In genomic region chr1:92911721-92912138, GRCm38 (mm10) we compare ENCODE assay signal across 8 mouse cellular contexts. TPM values are rescaled to one million over a fixed set of nuclear protein-coding genes. Genes with fewer than 3 reads are reported as not detected.
DNase-seq lines count a peak whose midpoint lies in the region; ATAC-seq and TF ChIP-seq lines count a peak whose summit lies in the region.

No protein-coding gene starts in this region.

- TF ChIP-seq CTCF in kidney, adult 2 months (conservative IDR thresholded peaks at IDR 0.05; ENCODE audit: insufficient read depth, insufficient read length, low read depth, low read length): no peak
- TF ChIP-seq CTCF in liver, postnatal 0 days (IDR thresholded peaks at IDR 0.05; ENCODE audit: low read depth): no peak

- peak overlapping the region; percentile 49; the same call in 1 of the 2 replicates for H3K27ac ChIP-seq in kidney, adult 2 months (ENCODE audit: insufficient read depth, low read depth, low read length)
- H3K27ac ChIP-seq in ES-E14 (ENCODE audit: insufficient read depth, low read depth, low read length, poor library complexity, severe bottlenecking): no peak overlapping the region
- peak overlapping the region; percentile 94 for H3K27ac ChIP-seq in forebrain, embryonic 15.5 days (replicated peaks)
- H3K27ac ChIP-seq in liver, postnatal 0 days (ENCODE audit: low read depth): peak overlapping the region; percentile 95

- in situ Hi-C loops in ES-E14 (cut with MboI; ENCODE audit: low sequenced_read_pairs in 2 of 2, unreplicated experiment in 2 of 2): no loop called here

- peak; percentile 42 for DNase-seq in kidney, adult 2 months
- DNase-seq in kidney, adult 9 months: no peak
- DNase-seq in ES-E14 (ENCODE audit: low read depth, low spot score): no peak
- DNase-seq in liver, postnatal 0 days: peak; percentile 52
- no peak for DNase-seq in ovary, postnatal 10 days (ENCODE audit: low spot score)
- no peak for DNase-seq in gastrocnemius, adult 18-20 months (ENCODE audit: low spot score)

- WGBS in kidney, adult 2 months: 18% methylated on average over 8 of the region's 8 CpGs
- 42% methylated on average over 8 of the region's 8 CpGs for WGBS in forebrain, embryonic 15.5 days
- 26% methylated on average over 8 of the region's 8 CpGs for WGBS in liver, postnatal 0 days (ENCODE audit: insufficient replicate concordance)

- H3K4me1 ChIP-seq in kidney, adult 2 months (ENCODE audit: control insufficient read depth, insufficient read depth, low read length): peaks cover 26% of the 10 kb centered on the region
- peaks cover 0 to 10% of the 10 kb centered on the region in 2 experiments; a peak in 1 of 4 replicates for H3K4me1 ChIP-seq in ES-E14 (ENCODE audit: control insufficient read depth in 2 of 2, insufficient read depth in 2 of 2, low read length in 2 of 2, poor library complexity in 1 of 2)
- H3K4me1 ChIP-seq in forebrain, embryonic 15.5 days: peaks cover 46% of the 10 kb centered on the region
- peaks cover 39% of the 10 kb centered on the region for H3K4me1 ChIP-seq in liver, postnatal 0 days (ENCODE audit: insufficient read depth)

- no peaks in the 10 kb centered on the region for H3K9me3 ChIP-seq in ES-E14 (ENCODE audit: control insufficient read depth, insufficient read depth, low read depth, low read length)
- H3K9me3 ChIP-seq in forebrain, embryonic 15.5 days: no peaks in the 10 kb centered on the region
- no peaks in the 10 kb centered on the region for H3K9me3 ChIP-seq in liver, postnatal 0 days (ENCODE audit: low read length)

- no peak for TF ChIP-seq POLR2A in kidney, adult 2 months (IDR thresholded peaks at IDR 0.05; ENCODE audit: low read depth, low read length)

- H3K4me3 ChIP-seq in kidney, adult 2 months (ENCODE audit: insufficient read depth, low read depth, low read length): peak overlapping the region; percentile 47
- peak overlapping the region; percentile 70 to 73; a peak in 3 of 4 replicates for H3K4me3 ChIP-seq in ES-E14 (ENCODE audit: insufficient read depth in 1 of 2, low read depth in 1 of 2, low read length in 2 of 2, poor library complexity in 1 of 2, severe bottlenecking in 1 of 2)
- H3K4me3 ChIP-seq in forebrain, embryonic 15.5 days: peak overlapping the region; percentile 86
- H3K4me3 ChIP-seq in liver, postnatal 0 days (ENCODE audit: low read depth, low read length): peak overlapping the region; percentile 84

- H3K36me3 ChIP-seq in kidney, adult 2 months (ENCODE audit: control insufficient read depth, insufficient read depth, low read length): no peaks in the 10 kb centered on the region
- peaks cover 8% of the 10 kb centered on the region; the same call in 1 of the 2 replicates for H3K36me3 ChIP-seq in ES-E14 (ENCODE audit: control insufficient read depth, insufficient read depth, low read length, poor library complexity, severe bottlenecking)
- H3K36me3 ChIP-seq in forebrain, embryonic 15.5 days: peaks cover 21% of the 10 kb centered on the region
- peaks cover 24% of the 10 kb centered on the region for H3K36me3 ChIP-seq in liver, postnatal 0 days (replicated peaks; ENCODE audit: insufficient read depth, low read length)

- ATAC-seq in forebrain, embryonic 15.5 days (replicated peaks): no peak
- ATAC-seq in liver, postnatal 0 days: no peak
- ATAC-seq in cerebellum, adult (ENCODE audit: insufficient number of reproducible peaks, low FRiP score, low TSS enrichment): no peak

- H3K27me3 ChIP-seq in kidney, adult 2 months (replicated peaks; ENCODE audit: control insufficient read depth, insufficient read depth, low read length): no peaks in the 10 kb centered on the region
- no peaks in the 10 kb centered on the region for H3K27me3 ChIP-seq in forebrain, embryonic 15.5 days
- H3K27me3 ChIP-seq in liver, postnatal 0 days (ENCODE audit: insufficient read depth, low read length): no peaks in the 10 kb centered on the region

- H3K4me2 ChIP-seq in forebrain, embryonic 15.5 days (replicated peaks): peak overlapping the region; percentile 77
- H3K4me2 ChIP-seq in liver, postnatal 0 days (ENCODE audit: low read depth, low read length): peak overlapping the region; percentile 92

- TF ChIP-seq EP300 in liver, postnatal 0 days (IDR thresholded peaks at IDR 0.05; ENCODE audit: low read depth): no peak

- H3K9ac ChIP-seq in ES-E14 (ENCODE audit: insufficient read depth, low read depth, low read length, poor library complexity, severe bottlenecking): no peak overlapping the region
- H3K9ac ChIP-seq in forebrain, embryonic 15.5 days (replicated peaks): peak overlapping the region; percentile 93
- H3K9ac ChIP-seq in liver, postnatal 0 days (replicated peaks): peak overlapping the region; percentile 89

TF ChIP-seq in ES-E14, 5 proteins besides CTCF, POLR2A, EP300 and RAD21:
- TF ChIP-seq ZNF384 (IDR thresholded peaks at IDR 0.05; ENCODE audit: low read depth, low read length) (no peak), CHD2 (IDR thresholded peaks at IDR 0.05; ENCODE audit: low read depth, low read length) (no peak), HCFC1 (IDR thresholded peaks at IDR 0.05; ENCODE audit: borderline replicate concordance, insufficient read depth, low read length) (no peak), ZC3H11A (IDR thresholded peaks at IDR 0.05; ENCODE audit: borderline replicate concordance, low read depth, low read length) (no peak), MAFK (IDR thresholded peaks at IDR 0.05; ENCODE audit: insufficient read depth, low read depth, low read length) (no peak)

RNA-seq across cellular contexts. Expression of gene Rnpepl1, which starts 1.1 kb away (rescaled TPM):
- polyA plus RNA-seq in kidney, adult 2 months (2012; rRNA removed): 161 and 199 TPM in 2 replicates
- 15.8 and 20.2 TPM in 2 replicates for total RNA-seq in ES-E14 (2012; rRNA removed)
- 31.1 and 33.6 TPM in 2 replicates for polyA plus RNA-seq in forebrain, embryonic 15.5 days (2015; fragmentation: Nextera tagmentation; extraction: Ambion mirVana)
- 16.1 and 16.2 TPM in 2 replicates for polyA plus RNA-seq in liver, postnatal 0 days (2015; fragmentation: Nextera tagmentation; extraction: Ambion mirVana)
- total RNA-seq in gastrocnemius, adult 18-20 months (2021): 10 to 100 TPM; 60.5 to 67.5 TPM

RNA-seq across cellular contexts. Expression of gene Dusp28, which starts 4.9 kb away (rescaled TPM):
- polyA plus RNA-seq in kidney, adult 2 months (2012; rRNA removed): 36.6 and 42.6 TPM in 2 replicates
- 4.8 and 6.0 TPM in 2 replicates for total RNA-seq in ES-E14 (2012; rRNA removed)
- 12.8 and 15.1 TPM in 2 replicates for polyA plus RNA-seq in forebrain, embryonic 15.5 days (2015; fragmentation: Nextera tagmentation; extraction: Ambion mirVana)
- 17.4 and 20.2 TPM in 2 replicates for polyA plus RNA-seq in liver, postnatal 0 days (2015; fragmentation: Nextera tagmentation; extraction: Ambion mirVana)
- 10 to 100 TPM; 23.1 to 24.5 TPM for total RNA-seq in gastrocnemius, adult 18-20 months (2021)

RNA-seq across cellular contexts. Expression of gene Ankmy1, which starts 9.0 kb away (rescaled TPM):
- polyA plus RNA-seq in kidney, adult 2 months (2012; rRNA removed): 0.65 and 0.75 TPM in 2 replicates
- 0.71 and 1.6 TPM in 2 replicates for total RNA-seq in ES-E14 (2012; rRNA removed)
- polyA plus RNA-seq in forebrain, embryonic 15.5 days (2015; fragmentation: Nextera tagmentation; extraction: Ambion mirVana): 0.93 and 1.1 TPM in 2 replicates
- polyA plus RNA-seq in liver, postnatal 0 days (2015; fragmentation: Nextera tagmentation; extraction: Ambion mirVana): 0.05 TPM in 1 of 2 replicates, not detected in the other
- total RNA-seq in gastrocnemius, adult 18-20 months (2021): under 1 TPM in 1 of 2 experiments, not detected in 1; 0.14 TPM

RNA-seq across cellular contexts. Expression of gene Capn10, which starts 22.4 kb away (rescaled TPM):
- 38.9 and 46.2 TPM in 2 replicates for polyA plus RNA-seq in kidney, adult 2 months (2012; rRNA removed)
- 32.6 and 47.8 TPM in 2 replicates for total RNA-seq in ES-E14 (2012; rRNA removed)
- polyA plus RNA-seq in forebrain, embryonic 15.5 days (2015; fragmentation: Nextera tagmentation; extraction: Ambion mirVana): 60.9 and 67.5 TPM in 2 replicates
- polyA plus RNA-seq in liver, postnatal 0 days (2015; fragmentation: Nextera tagmentation; extraction: Ambion mirVana): 25.6 and 25.8 TPM in 2 replicates
- total RNA-seq in gastrocnemius, adult 18-20 months (2021): 1 to 10 TPM; 4.0 to 5.2 TPM

RNA-seq across cellular contexts. Expression of gene Gpr35, which starts 38.9 kb away (rescaled TPM):
- polyA plus RNA-seq in kidney, adult 2 months (2012; rRNA removed): 1.3 and 1.9 TPM in 2 replicates
- total RNA-seq in ES-E14 (2012; rRNA removed): 0.22 and 0.42 TPM in 2 replicates
- polyA plus RNA-seq in forebrain, embryonic 15.5 days (2015; fragmentation: Nextera tagmentation; extraction: Ambion mirVana): 0.36 and 0.46 TPM in 2 replicates
- polyA plus RNA-seq in liver, postnatal 0 days (2015; fragmentation: Nextera tagmentation; extraction: Ambion mirVana): 1.1 and 1.4 TPM in 2 replicates
- under 1 TPM; 0.07 to 0.11 TPM for total RNA-seq in gastrocnemius, adult 18-20 months (2021)

Comparison
In these comparisons a context has a peak if more than half of its experiments do, and no peak if none do; other contexts are left out.
1. DNase-seq: peak in kidney, adult 2 months (single experiment) and liver, postnatal 0 days (single experiment); none in kidney, adult 9 months (single experiment), ES-E14 (single experiment), ovary, postnatal 10 days (single experiment) and gastrocnemius, adult 18-20 months (single experiment).
2. Peak in every context shown above with its lines, with median percentiles within 50 percentile points of each other: H3K4me3 ChIP-seq.